In genomic region chr3:55651877-55652276, GRCm38 (mm10) we compare ENCODE assay signal across 22 mouse cellular contexts.
A peak's percentile ranks its signal among the peaks of the same experiment; 100 is the strongest.
DNase-seq lines count a peak whose midpoint lies in the region; ATAC-seq and TF ChIP-seq lines count a peak whose summit lies in the region.
"Had no signal": no experiment of that assay in that cellular context is flagged by ENCODE, and none has a peak within 500 bp of the region (broad histone marks: within the 10 kb centered on the region; RNA-seq: fewer than 3 reads in every experiment).

No protein-coding gene starts in this region.

- WGBS in liver, embryonic 15.5 days (ENCODE audit: insufficient replicate concordance) = 53% methylated on average over 4 of the region's 4 CpGs
- 74% methylated on average over 4 of the region's 4 CpGs for WGBS in neural tube, embryonic 14.5 days
- WGBS in thymus, adult 2 months = 78% methylated on average over 4 of the region's 4 CpGs

- H3K4me2 ChIP-seq in liver, embryonic 15.5 days = no peak overlapping the region
- no peak overlapping the region for H3K4me2 ChIP-seq in neural tube, embryonic 14.5 days (ENCODE audit: low read depth, low read length)
- H3K4me2 ChIP-seq: embryonic facial prominence, embryonic 15.5 days; forebrain, embryonic 15.5 days; heart, embryonic 13.5 days; hindbrain, embryonic 15.5 days; lung, embryonic 14.5 days; midbrain, embryonic 13.5 days; neural tube, embryonic 12.5 days had no signal

- H3K9ac ChIP-seq in liver, embryonic 15.5 days = no peak overlapping the region
- H3K9ac ChIP-seq in neural tube, embryonic 14.5 days (replicated peaks; ENCODE audit: low read depth, low read length) = no peak overlapping the region
- H3K9ac ChIP-seq: embryonic facial prominence, embryonic 15.5 days; forebrain, embryonic 15.5 days; heart, embryonic 13.5 days; hindbrain, embryonic 15.5 days; lung, embryonic 14.5 days; midbrain, embryonic 13.5 days; neural tube, embryonic 12.5 days had no signal

- H3K27ac ChIP-seq in gastrocnemius, adult 2 months = 0 out of 2 replicates have a peak overlapping the region, but pooled peaks have one; percentile 5
- H3K27ac ChIP-seq in liver, embryonic 15.5 days (replicated peaks) = no peak overlapping the region
- H3K27ac ChIP-seq in neural tube, embryonic 14.5 days (ENCODE audit: low read depth, low read length) = no peak overlapping the region
- H3K27ac ChIP-seq in thymus, adult 2 months (ENCODE audit: control insufficient read depth, insufficient read depth, low read length) = no peak overlapping the region
- H3K27ac ChIP-seq: embryonic facial prominence, embryonic 15.5 days; forebrain, embryonic 15.5 days; heart, adult 2 months; heart, embryonic 13.5 days; hindbrain, embryonic 15.5 days; kidney, postnatal 0 days; limb, embryonic 10.5 days; midbrain, embryonic 13.5 days; neural tube, embryonic 12.5 days had no signal

- H3K27me3 ChIP-seq in liver, embryonic 15.5 days = no peaks in the 10 kb centered on the region
- H3K27me3 ChIP-seq in neural tube, embryonic 14.5 days (ENCODE audit: control insufficient read depth, insufficient read depth, low read length) = no peaks in the 10 kb centered on the region
- no peaks in the 10 kb centered on the region for H3K27me3 ChIP-seq in thymus, adult 2 months (ENCODE audit: control insufficient read depth, insufficient read depth, low read length)
- H3K27me3 ChIP-seq: embryonic facial prominence, embryonic 15.5 days; forebrain, embryonic 15.5 days; heart, embryonic 13.5 days; hindbrain, embryonic 15.5 days; midbrain, embryonic 13.5 days; neural tube, embryonic 12.5 days had no signal

- no peaks in the 10 kb centered on the region for H3K36me3 ChIP-seq in liver, embryonic 15.5 days (replicated peaks)
- peaks cover 6% of the 10 kb centered on the region; the same call in 1 of the 2 replicates for H3K36me3 ChIP-seq in neural tube, embryonic 14.5 days (ENCODE audit: control insufficient read depth, insufficient read depth, low read length)
- no peaks in the 10 kb centered on the region for H3K36me3 ChIP-seq in thymus, adult 2 months (ENCODE audit: control insufficient read depth, insufficient read depth, low read length)
- H3K36me3 ChIP-seq: embryonic facial prominence, embryonic 15.5 days; limb, embryonic 10.5 days had no signal

- TF ChIP-seq POLR2A in thymus, adult 2 months (IDR thresholded peaks at IDR 0.05; ENCODE audit: control insufficient read depth, extremely low read depth, insufficient read depth, low read length, poor library complexity) = no peak

- ATAC-seq in liver, embryonic 15.5 days (ENCODE audit: insufficient read depth) = 0 out of 2 replicates have a peak, but pooled peaks have one; percentile 28
- peak; percentile 61 for ATAC-seq in granulocyte monocyte progenitor cell, adult 5-6 weeks (replicated peaks; ENCODE audit: poor library complexity, severe bottlenecking)
- ATAC-seq in neural tube, embryonic 14.5 days (ENCODE audit: low read depth) = 0 out of 2 replicates have a peak, but pooled peaks have one; percentile 16
- ATAC-seq: forebrain, embryonic 15.5 days; midbrain, embryonic 13.5 days had no signal

- intact Hi-C loops in gastrocnemius, adult 2 months (cut with DNase I) = no loop called here

- H3K9me3 ChIP-seq in liver, embryonic 15.5 days (replicated peaks) = no peaks in the 10 kb centered on the region
- no peaks in the 10 kb centered on the region for H3K9me3 ChIP-seq in neural tube, embryonic 14.5 days (ENCODE audit: control insufficient read depth, low read length)
- H3K9me3 ChIP-seq: embryonic facial prominence, embryonic 15.5 days; forebrain, embryonic 15.5 days; heart, embryonic 13.5 days; hindbrain, embryonic 15.5 days; limb, embryonic 10.5 days; midbrain, embryonic 13.5 days; neural tube, embryonic 12.5 days had no signal

- no peak for DNase-seq in gastrocnemius, adult 2 months
- no peak for DNase-seq in gastrocnemius, adult 8-10 months (ENCODE audit: low spot score in 2 of 2)
- no peak for DNase-seq in liver
- DNase-seq in cerebellum, postnatal 10 days = no peak
- no peak for DNase-seq in thymus, adult 2 months
- DNase-seq: adrenal gland, postnatal 14 days; cerebellum, adult 9-10 months; gastrocnemius, postnatal 25 days; thymus, postnatal 25 days had no signal

- H3K4me3 ChIP-seq in gastrocnemius, adult 2 months = no peak overlapping the region
- H3K4me3 ChIP-seq in liver, embryonic 15.5 days (replicated peaks) = no peak overlapping the region
- no peak overlapping the region for H3K4me3 ChIP-seq in neural tube, embryonic 14.5 days (ENCODE audit: low read depth, low read length)
- no peak overlapping the region for H3K4me3 ChIP-seq in thymus, adult 2 months (ENCODE audit: control insufficient read depth, insufficient read depth, low read length)
- H3K4me3 ChIP-seq: embryonic facial prominence, embryonic 15.5 days; forebrain, embryonic 15.5 days; heart, adult 2 months; heart, embryonic 13.5 days; hindbrain, embryonic 15.5 days; limb, embryonic 10.5 days; midbrain, embryonic 13.5 days; neural tube, embryonic 12.5 days had no signal

- H3K4me1 ChIP-seq in liver, embryonic 15.5 days (replicated peaks) = no peaks in the 10 kb centered on the region
- no peaks in the 10 kb centered on the region; the same call in 1 of the 2 replicates for H3K4me1 ChIP-seq in neural tube, embryonic 14.5 days (ENCODE audit: control insufficient read depth, insufficient read depth, low read length)
- H3K4me1 ChIP-seq in thymus, adult 2 months (replicated peaks; ENCODE audit: control insufficient read depth, insufficient read depth, low read length) = no peaks in the 10 kb centered on the region
- H3K4me1 ChIP-seq: hindbrain, embryonic 15.5 days had no signal

- TF ChIP-seq CTCF in gastrocnemius, adult 2 months (IDR thresholded peaks at IDR 0.05) = no peak
- no peak for TF ChIP-seq CTCF in thymus, adult 2 months (IDR thresholded peaks at IDR 0.05; ENCODE audit: borderline replicate concordance, control insufficient read depth, extremely low read depth, insufficient read depth, low read length, poor library complexity)
